Mouse (Mus musculus) limb, embryonic 13.5 days (tissue): ENCODE data around the gene Anxa8. TPM values are rescaled to one million over a fixed set of nuclear protein-coding genes. Genes with fewer than 3 reads are reported as not detected.

Source experiments
- ATAC-seq: fragments of 200-750 bp; cut with Nextera tagmentation; 2 replicates; pipeline ENCODE4 v1.8.0; 2017; ENCODE audit warnings: low read depth, moderate number of reproducible peaks, moderate TSS enrichment; ENCODE audit not compliant: low FRiP score
- H3K27ac ChIP-seq: fragments of 300-500 bp; sonication (generic); 2 replicates; pipeline ENCODE4 v1.5.1; 2015; ENCODE audit warnings: inconsistent platforms, mild to moderate bottlenecking, moderate library complexity
- H3K27me3 ChIP-seq: fragments of 300-500 bp; sonication (generic); 2 replicates; pipeline ENCODE4 v1.6.1; 2015; ENCODE audit warnings: mild to moderate bottlenecking, inconsistent platforms
- H3K36me3 ChIP-seq: fragments of 300-500 bp; sonication (generic); 2 replicates; pipeline ENCODE4 v1.6.1; 2015; ENCODE audit warnings: inconsistent platforms, mild to moderate bottlenecking, moderate library complexity
- H3K4me1 ChIP-seq: fragments of 300-500 bp; sonication (generic); 2 replicates; pipeline ENCODE4 v1.6.1; 2015; ENCODE audit warnings: inconsistent platforms
- H3K4me2 ChIP-seq: fragments of 300-500 bp; sonication (generic); replicated peaks from 2 replicates; pipeline ENCODE4 v1.6.1; 2015; ENCODE audit warnings: inconsistent platforms, mild to moderate bottlenecking, moderate library complexity
- H3K4me3 ChIP-seq: fragments of 300-500 bp; sonication (generic); 2 replicates; pipeline ENCODE4 v1.5.1; 2015; ENCODE audit warnings: moderate library complexity, mild to moderate bottlenecking, inconsistent platforms
- H3K9ac ChIP-seq: fragments of 300-500 bp; sonication (generic); 2 replicates; pipeline ENCODE4 v1.6.1; 2015; ENCODE audit warnings: mild to moderate bottlenecking, inconsistent platforms
- H3K9me3 ChIP-seq: fragments of 300-500 bp; sonication (generic); 2 replicates; pipeline ENCODE4 v1.6.1; 2016; ENCODE audit warnings: inconsistent platforms
- WGBS: fragments of 180-500 bp; shearing (Covaris S2); methylation state at CpG from one replicate; pipeline ENCODE4 v1.1.7; 2015; 5-methylcytosine and 5-hydroxymethylcytosine counted together
- polyA plus RNA-seq: library from polyadenylated mRNA; unstranded; fragments of >200 nt; fragmentation: Nextera tagmentation; extraction: Ambion mirVana; gene quantifications from 2 replicates; pipeline ENCODE4 v1.2.1, GENCODE M21; 2015

Anxa8 gene
- polyA plus RNA-seq, 1 experiment from 2014 or later: 16.0 TPM

DNA sequence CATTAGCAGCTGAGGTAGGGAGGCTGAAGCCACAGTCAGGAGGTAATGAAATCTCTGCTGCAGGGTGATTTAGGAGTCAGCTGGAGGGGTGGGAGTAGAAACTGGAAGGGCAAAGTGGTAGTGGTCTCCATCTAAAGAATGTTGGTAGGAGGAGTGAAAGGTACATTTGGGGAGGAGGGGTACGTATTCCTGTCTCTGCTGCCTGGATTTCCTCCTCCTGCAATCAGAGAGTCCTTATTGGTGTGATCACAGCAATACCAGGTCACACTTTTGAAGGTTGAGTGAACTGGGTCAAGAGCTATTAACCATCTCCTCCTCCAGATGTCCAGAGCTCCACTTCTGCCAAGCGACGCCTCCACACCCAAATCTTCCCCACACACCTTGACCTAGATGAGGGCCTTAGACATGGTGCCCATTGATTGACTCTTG, 35.2 kb downstream of the Anxa8 start:
- Histone ChIP-seq H3K36me3 (no peaks in the 10 kb centered on the region), H3K27ac (no peak overlapping the region), H3K4me2 (no peak overlapping the region), H3K9me3 (no peaks in the 10 kb centered on the region), H3K27me3 (no peaks in the 10 kb centered on the region), H3K4me3 (no peak overlapping the region), H3K9ac (no peak overlapping the region), H3K4me1 (no peaks in the 10 kb centered on the region)
- no peak for ATAC-seq
- WGBS: 88% methylated on average over 3 of the region's 3 CpGs

DNA sequence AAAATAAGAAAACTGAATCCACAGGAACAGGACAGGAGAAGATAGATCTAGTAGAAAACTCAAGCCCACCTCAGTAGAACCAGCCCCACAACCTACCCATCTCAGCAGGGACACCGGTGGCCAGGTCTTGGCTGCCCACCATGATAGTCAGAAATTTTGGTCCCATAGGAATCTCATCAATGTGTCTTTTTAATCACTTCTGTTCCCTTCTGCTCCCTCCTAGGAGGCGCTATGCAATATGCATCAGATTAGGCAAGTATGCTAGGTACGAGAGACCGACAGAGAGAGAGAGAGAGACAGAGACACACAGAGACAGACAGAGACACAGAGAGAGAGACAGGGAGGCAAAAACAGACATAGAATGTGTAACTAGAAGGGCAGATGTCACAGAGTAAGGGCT, 35.9 kb downstream of the Anxa8 start:
- Histone ChIP-seq H3K27ac (no peak overlapping the region), H3K4me2 (no peak overlapping the region), H3K27me3 (no peaks in the 10 kb centered on the region), H3K36me3 (no peaks in the 10 kb centered on the region), H3K9ac (no peak overlapping the region), H3K9me3 (no peaks in the 10 kb centered on the region), H3K4me1 (no peaks in the 10 kb centered on the region), H3K4me3 (no peak overlapping the region)
- no peak for ATAC-seq
- WGBS: 93% methylated on average over 4 of the region's 4 CpGs

DNA sequence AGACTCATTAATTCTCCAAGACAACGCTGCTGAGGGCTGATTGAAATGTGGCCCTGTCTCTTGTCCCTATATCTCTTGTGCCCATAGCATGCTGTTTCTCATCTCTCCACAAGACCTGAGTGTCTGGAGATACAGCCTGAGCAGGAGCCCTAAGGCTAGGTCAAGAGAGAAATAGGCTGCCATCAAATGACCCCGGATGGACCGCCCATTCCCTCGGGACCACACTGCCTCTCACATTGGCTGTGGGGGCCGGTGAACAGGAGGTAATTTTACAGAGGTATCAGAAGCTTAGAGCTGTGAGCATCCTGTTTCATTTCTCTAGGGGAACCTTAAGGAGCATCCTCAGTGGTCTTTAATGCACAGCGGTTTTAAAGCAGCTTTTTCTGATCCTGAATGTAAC, 45.4 kb downstream of the Anxa8 start:
- Histone ChIP-seq H3K9me3 (no peaks in the 10 kb centered on the region), H3K4me3 (no peak overlapping the region), H3K4me1 (no peaks in the 10 kb centered on the region), H3K36me3 (no peaks in the 10 kb centered on the region), H3K4me2 (no peak overlapping the region), H3K9ac (no peak overlapping the region), H3K27me3 (no peaks in the 10 kb centered on the region), H3K27ac (no peak overlapping the region)
- ATAC-seq: no peak
- 66% methylated on average over 6 of the region's 6 CpGs for WGBS

DNA sequence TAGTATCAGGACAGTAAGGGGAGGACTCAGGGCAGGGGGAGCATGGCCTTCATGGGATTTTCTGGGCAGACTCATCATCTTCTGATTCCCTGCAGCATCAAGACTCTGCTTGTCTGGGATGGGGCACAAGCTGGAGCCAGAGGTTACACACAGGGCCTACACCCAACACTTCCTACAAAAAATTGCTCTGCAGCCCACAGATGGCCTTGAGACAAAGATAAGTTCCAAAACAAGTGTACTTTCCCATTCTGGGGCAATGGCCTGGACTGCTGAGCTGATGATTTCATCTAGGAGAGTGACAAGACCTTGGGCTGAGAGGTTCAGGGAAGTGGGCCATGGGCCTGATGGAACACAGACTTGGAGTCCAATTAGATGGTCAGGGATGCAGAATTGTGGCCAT, 49.6 kb downstream of the Anxa8 start:
- no peak overlapping the region for H3K4me2 ChIP-seq
- H3K4me3 ChIP-seq: no peak overlapping the region
- H3K4me1 ChIP-seq: no peaks in the 10 kb centered on the region
- no peaks in the 10 kb centered on the region for H3K36me3 ChIP-seq
- H3K9me3 ChIP-seq: no peaks in the 10 kb centered on the region
- no peak for ATAC-seq
- no peaks in the 10 kb centered on the region for H3K27me3 ChIP-seq
- H3K27ac ChIP-seq: no peak overlapping the region
- no peak overlapping the region for H3K9ac ChIP-seq

DNA sequence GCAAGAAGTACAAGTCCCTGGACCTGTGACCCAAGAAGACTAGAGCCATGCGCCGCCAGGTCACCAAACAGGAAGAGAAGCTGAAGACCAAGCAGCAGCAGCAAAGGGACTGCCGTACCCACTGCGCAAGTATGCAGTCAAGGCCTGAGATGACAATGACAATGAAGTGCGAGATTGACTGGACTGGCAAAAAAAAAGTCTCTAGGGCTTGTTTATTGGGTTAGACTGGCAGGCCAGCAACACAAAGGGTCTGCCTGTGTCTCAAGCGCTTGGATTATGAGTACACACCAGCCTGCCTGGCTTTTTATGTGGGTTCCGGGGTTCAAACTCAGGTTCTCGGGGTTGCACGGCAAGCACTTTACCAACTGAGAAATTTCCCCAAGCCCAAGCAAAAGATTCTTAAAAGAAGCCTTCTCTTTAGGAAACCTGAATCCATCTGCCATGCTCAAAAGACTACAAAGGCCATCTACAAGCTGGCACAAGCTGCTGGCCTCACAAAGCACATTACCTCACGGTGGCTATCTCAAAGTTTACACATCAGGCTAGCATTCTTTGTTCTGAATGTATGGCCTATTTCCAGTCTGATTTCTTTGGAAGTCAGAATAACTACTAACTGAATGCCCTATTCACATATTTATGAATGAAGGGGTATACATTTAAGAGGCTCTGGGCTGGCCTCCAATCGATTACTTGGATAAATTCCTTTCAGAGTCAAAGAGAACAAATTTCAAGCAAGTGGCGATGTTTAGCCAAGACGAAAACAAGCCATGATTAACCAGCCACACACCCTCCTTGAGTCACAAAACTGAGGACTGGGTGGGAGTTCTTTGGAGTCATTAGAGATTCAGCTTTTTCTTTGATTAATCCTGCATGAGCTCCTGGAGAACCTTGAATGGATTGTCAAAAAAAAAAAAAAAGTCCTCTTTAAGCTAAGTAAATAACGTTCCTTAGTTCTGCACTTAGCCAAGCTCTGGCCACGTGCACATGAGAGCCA, 54.2 kb downstream of the Anxa8 start:
- Histone ChIP-seq H3K36me3 (no peaks in the 10 kb centered on the region), H3K4me2 (no peak overlapping the region), H3K9ac (no peak overlapping the region), H3K9me3 (no peaks in the 10 kb centered on the region), H3K4me3 (no peak overlapping the region), H3K27ac (no peak overlapping the region; the same call in 1 of the 2 replicates), H3K27me3 (no peaks in the 10 kb centered on the region), H3K4me1 (no peaks in the 10 kb centered on the region)
- ATAC-seq: no peak
- 84% methylated on average over 15 of the region's 15 CpGs for whole genome bisulfite sequencing

DNA sequence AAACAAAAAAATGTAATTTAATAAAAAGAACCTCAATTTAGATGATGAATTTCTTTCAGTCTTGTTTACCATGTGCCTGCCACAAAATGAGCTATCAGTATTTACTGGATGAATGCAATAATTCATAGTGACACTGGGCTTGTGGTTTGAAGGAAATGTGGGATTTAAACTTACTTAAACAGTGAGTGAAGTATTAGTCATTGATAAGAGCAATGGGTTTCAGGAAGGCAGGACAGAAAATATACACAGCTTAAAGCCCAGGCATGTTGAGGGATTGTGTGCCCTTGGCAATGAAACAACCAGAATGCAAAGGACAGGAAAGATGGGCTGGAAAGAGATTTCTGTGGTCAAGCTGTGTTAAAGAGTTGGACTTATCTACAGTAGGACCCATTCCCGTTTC, 56.5 kb downstream of the Anxa8 start:
- WGBS: 76% methylated on average over 1 of the region's 1 CpGs

DNA sequence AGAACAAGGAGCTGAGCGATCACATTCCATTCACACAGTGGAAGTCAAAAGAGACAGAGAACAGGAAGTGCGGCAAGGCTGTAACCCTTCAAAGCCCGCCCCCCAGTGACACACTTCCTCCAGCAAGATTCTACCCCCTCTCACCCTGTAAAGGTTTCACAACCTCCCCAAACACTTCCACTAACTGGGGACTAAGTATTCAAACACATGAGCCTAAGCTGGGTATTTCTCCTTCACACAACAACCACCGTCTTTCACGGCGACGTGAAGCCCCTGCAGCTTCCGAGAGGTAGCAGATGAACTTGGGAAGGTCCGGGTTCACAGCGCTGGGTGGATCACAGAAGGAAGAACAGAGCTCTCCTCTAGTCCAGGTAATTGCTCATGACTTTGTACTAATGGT, 57.1 kb downstream of the Anxa8 start:
- Histone ChIP-seq H3K27me3 (no peaks in the 10 kb centered on the region), H3K27ac (no peak overlapping the region), H3K4me3 (no peak overlapping the region), H3K9me3 (no peaks in the 10 kb centered on the region), H3K4me2 (no peak overlapping the region), H3K4me1 (no peaks in the 10 kb centered on the region), H3K9ac (no peak overlapping the region), H3K36me3 (no peaks in the 10 kb centered on the region)
- 91% methylated on average over 10 of the region's 10 CpGs for WGBS
- no peak for ATAC-seq

More for the DNA sequence above, 56.5 kb downstream of the Anxa8 start:
- no peak overlapping the region for H3K9ac ChIP-seq
- no peaks in the 10 kb centered on the region for H3K4me1 ChIP-seq
- no peaks in the 10 kb centered on the region for H3K27me3 ChIP-seq
- H3K9me3 ChIP-seq: no peaks in the 10 kb centered on the region
- H3K27ac ChIP-seq: no peak overlapping the region
- H3K4me3 ChIP-seq: no peak overlapping the region
- H3K4me2 ChIP-seq: no peak overlapping the region
- no peak for ATAC-seq
- H3K36me3 ChIP-seq: no peaks in the 10 kb centered on the region

Other genes starting within 250 kb of the Anxa8 start
- 48.6 and 52.2 TPM in 2 replicates for gene Gdf10, start 162.4 kb upstream of the Anxa8 start, polyA plus RNA-seq
- not detected in 2 replicates for gene Gdf2, start 144.9 kb upstream of the Anxa8 start, polyA plus RNA-seq
- gene Rbp3, start 132.0 kb upstream of the Anxa8 start, polyA plus RNA-seq: not detected in 2 replicates
- gene Zfp488, start 107.2 kb upstream of the Anxa8 start, polyA plus RNA-seq: 0.38 and 0.46 TPM in 2 replicates
- not detected in 2 replicates for gene Gm30083, start 70.8 kb upstream of the Anxa8 start, polyA plus RNA-seq
- gene Gm5460, start 69.2 kb upstream of the Anxa8 start, polyA plus RNA-seq: not detected in 2 replicates
- not detected in 2 replicates for gene Antxrl, start 33.3 kb upstream of the Anxa8 start, polyA plus RNA-seq
- gene A630023A22Rik, start 16.8 kb downstream of the Anxa8 start, polyA plus RNA-seq: 0.13 TPM in 1 of 2 replicates, not detected in the other
- gene Npy4r, start 66.5 kb downstream of the Anxa8 start, polyA plus RNA-seq: not detected in 2 replicates
- gene Gprin2, start 115.7 kb downstream of the Anxa8 start, polyA plus RNA-seq: 1.3 and 1.9 TPM in 2 replicates
- gene Syt15, start 133.6 kb downstream of the Anxa8 start, polyA plus RNA-seq: 0.29 and 0.39 TPM in 2 replicates
- 13.9 and 14.4 TPM in 2 replicates for gene Shld2, start 224.5 kb downstream of the Anxa8 start, polyA plus RNA-seq
- gene Glud1, start 224.7 kb downstream of the Anxa8 start, polyA plus RNA-seq: 77.7 and 78.8 TPM in 2 replicates